Mouse (Mus musculus) midbrain, embryonic 14.5 days (tissue): ENCODE data around the gene Scrg1. TPM values are rescaled to one million over a fixed set of nuclear protein-coding genes. Genes with fewer than 3 reads are reported as not detected.

ENCODE experiments used
- ATAC-seq: fragments of 200-750 bp; cut with Nextera tagmentation; 2 replicates; pipeline ENCODE4 v1.8.0; 2017; ENCODE audit warnings: moderate number of reproducible peaks, moderate library complexity; ENCODE audit not compliant: low FRiP score, low TSS enrichment
- DNase-seq: peaks from one replicate; pipeline ENCODE4 v3.0.0-alpha.2; 2015
- H3K27ac ChIP-seq: fragments of 300-500 bp; sonication (generic); replicated peaks from 2 replicates; pipeline ENCODE4 v1.5.1; 2014; ENCODE audit warnings: mild to moderate bottlenecking, low read depth, low read length, moderate library complexity
- H3K27me3 ChIP-seq: fragments of 300-500 bp; sonication (generic); 2 replicates; pipeline ENCODE4 v1.6.1; 2014; ENCODE audit warnings: low read length, control low read depth, mixed read lengths; ENCODE audit not compliant: control insufficient read depth, insufficient read depth
- H3K36me3 ChIP-seq: fragments of 300-500 bp; sonication (generic); 2 replicates; pipeline ENCODE4 v1.6.1; 2014; ENCODE audit warnings: low read length, control low read depth; ENCODE audit not compliant: control insufficient read depth, insufficient read depth
- H3K4me1 ChIP-seq: fragments of 300-500 bp; sonication (generic); 2 replicates; pipeline ENCODE4 v1.6.1; 2014; ENCODE audit warnings: mild to moderate bottlenecking, antibody characterized with exemption, low read length, control low read depth; ENCODE audit not compliant: control insufficient read depth, insufficient read depth
- H3K4me2 ChIP-seq: fragments of 300-500 bp; sonication (generic); 2 replicates; pipeline ENCODE4 v1.6.1; 2014; ENCODE audit warnings: mild to moderate bottlenecking, low read length, moderate library complexity
- H3K4me3 ChIP-seq: fragments of 300-500 bp; sonication (generic); replicated peaks from 2 replicates; pipeline ENCODE4 v1.5.1; 2014; ENCODE audit warnings: low read depth, low read length
- H3K9ac ChIP-seq: fragments of 300-500 bp; sonication (generic); replicated peaks from 2 replicates; pipeline ENCODE4 v1.6.1; 2014; ENCODE audit warnings: mild to moderate bottlenecking, low read length, moderate library complexity
- H3K9me3 ChIP-seq: fragments of 300-500 bp; sonication (generic); 2 replicates; pipeline ENCODE4 v1.6.1; 2016; ENCODE audit warnings: low read length, control low read depth, mixed read lengths; ENCODE audit not compliant: control insufficient read depth
- WGBS: fragments of 180-500 bp; shearing (Covaris S2); extraction: QIAGEN DNeasy Blood & Tissue Kit; methylation state at CpG from one replicate; pipeline ENCODE4 v1.1.7; 2014; 5-methylcytosine and 5-hydroxymethylcytosine counted together
- polyA plus RNA-seq: library from polyadenylated mRNA; unstranded; fragments of >200 nt; fragmentation: Nextera tagmentation; extraction: Ambion mirVana; gene quantifications from 2 replicates; pipeline ENCODE4 v1.2.1, GENCODE M21; 2014

Gene Scrg1
- polyA plus RNA-seq, 1 experiment from 2014 or later, result 4.3 TPM

GRCm38 (mm10) chr8:57487441-57488155, 31.9 kb downstream of the Scrg1 start, which contains the start of gene Sap30:
TSS of gene Sap30 (minus strand) at chr8:57487860.
- H3K9me3 ChIP-seq, result no peaks in the 10 kb centered on the region
- 0 out of 2 replicates have a peak, but pooled peaks cover 4% of the 10 kb centered on the region for H3K4me1 ChIP-seq
- peak within 1 kb of the TSS; percentile 90 for H3K4me3 ChIP-seq
- H3K27ac ChIP-seq, result peak within 1 kb of the TSS; percentile 96
- peak within 1 kb of the TSS; percentile 93 for H3K9ac ChIP-seq
- 0 out of 2 replicates have a peak, but pooled peaks cover 7% of the 10 kb centered on the region for H3K36me3 ChIP-seq
- DNase-seq (peak; percentile 99), ATAC-seq (peak; percentile 95)
- H3K27me3 ChIP-seq, result no peaks in the 10 kb centered on the region
- under 1% methylated on average over 65 of the region's 66 CpGs for WGBS
- H3K4me2 ChIP-seq, result peak within 1 kb of the TSS; percentile 58

- Histone ChIP-seq H3K4me1 (0 out of 2 replicates have a peak, but pooled peaks cover 4% of the 10 kb centered on the region), H3K4me2 (peak overlapping the region; percentile 58), H3K9me3 (no peaks in the 10 kb centered on the region), H3K9ac (peak overlapping the region; percentile 27; the same call in 1 of the 2 replicates), H3K4me3 (peak overlapping the region; percentile 90), H3K27ac (peak overlapping the region; percentile 70), H3K36me3 (0 out of 2 replicates have a peak, but pooled peaks cover 3% of the 10 kb centered on the region), H3K27me3 (no peaks in the 10 kb centered on the region)
- ATAC-seq (peak; percentile 46), DNase-seq (peak; percentile 76)
- WGBS, result under 1% methylated on average over 25 of the region's 25 CpGs
These were observed 32.6 kb downstream of the Scrg1 start for GRCm38 (mm10) chr8:57488312-57488765.

- no peak overlapping the region for H3K27ac ChIP-seq
- H3K4me1 ChIP-seq, result 0 out of 2 replicates have a peak, but pooled peaks cover 4% of the 10 kb centered on the region
- 100% methylated on average over 1 of the region's 1 CpGs for WGBS
- ATAC-seq (no peak), DNase-seq (no peak)
- H3K4me3 ChIP-seq, result no peak overlapping the region
- no peaks in the 10 kb centered on the region for H3K9me3 ChIP-seq
- no peak overlapping the region for H3K4me2 ChIP-seq
- H3K9ac ChIP-seq, result no peak overlapping the region
- no peaks in the 10 kb centered on the region for H3K36me3 ChIP-seq
- H3K27me3 ChIP-seq, result no peaks in the 10 kb centered on the region
These were observed 33.6 kb downstream of the Scrg1 start for GRCm38 (mm10) chr8:57489366-57489765.

GRCm38 (mm10) chr8:57489896-57490295, 34.2 kb downstream of the Scrg1 start:
- Histone ChIP-seq H3K4me1 (0 out of 2 replicates have a peak, but pooled peaks cover 4% of the 10 kb centered on the region), H3K9ac (no peak overlapping the region), H3K4me3 (no peak overlapping the region), H3K27ac (no peak overlapping the region), H3K36me3 (no peaks in the 10 kb centered on the region), H3K4me2 (no peak overlapping the region), H3K27me3 (no peaks in the 10 kb centered on the region), H3K9me3 (no peaks in the 10 kb centered on the region)
- DNase-seq (no peak), ATAC-seq (no peak)

- no peak for ATAC-seq
These were observed 36.1 kb downstream of the Scrg1 start for GRCm38 (mm10) chr8:57491873-57492272.

GRCm38 (mm10) chr8:57498494-57498846, 42.7 kb downstream of the Scrg1 start:
- Histone ChIP-seq H3K27ac (0 out of 2 replicates have a peak overlapping the region, but pooled peaks have one; percentile 37), H3K9me3 (no peaks in the 10 kb centered on the region), H3K4me2 (peak overlapping the region; percentile 29), H3K27me3 (no peaks in the 10 kb centered on the region), H3K36me3 (no peaks in the 10 kb centered on the region), H3K4me3 (no peak overlapping the region), H3K4me1 (no peaks in the 10 kb centered on the region), H3K9ac (no peak overlapping the region)
- ATAC-seq, result peak; percentile 32; the same call in 1 of the 2 replicates
- WGBS, result 41% methylated on average over 8 of the region's 8 CpGs
- peak; percentile 50 for DNase-seq

More at GRCm38 (mm10) chr8:57491873-57492272, 36.1 kb downstream of the Scrg1 start:
- Histone ChIP-seq H3K4me1 (0 out of 2 replicates have a peak, but pooled peaks cover 4% of the 10 kb centered on the region), H3K9ac (no peak overlapping the region), H3K9me3 (no peaks in the 10 kb centered on the region), H3K4me2 (no peak overlapping the region), H3K27ac (no peak overlapping the region), H3K4me3 (no peak overlapping the region), H3K36me3 (no peaks in the 10 kb centered on the region), H3K27me3 (no peaks in the 10 kb centered on the region)
- WGBS, result 97% methylated on average over 4 of the region's 4 CpGs
- DNase-seq, result no peak

GRCm38 (mm10) chr8:57498847-57499511, 43.3 kb downstream of the Scrg1 start:
- Histone ChIP-seq H3K4me1 (no peaks in the 10 kb centered on the region), H3K36me3 (no peaks in the 10 kb centered on the region), H3K9me3 (no peaks in the 10 kb centered on the region), H3K27ac (0 out of 2 replicates have a peak overlapping the region, but pooled peaks have one; percentile 37), H3K4me2 (peak overlapping the region; percentile 29), H3K27me3 (no peaks in the 10 kb centered on the region), H3K9ac (no peak overlapping the region), H3K4me3 (no peak overlapping the region)
- ATAC-seq, result peak; percentile 70; the same call in 1 of the 2 replicates
- peak; percentile 77 for DNase-seq
- 46% methylated on average over 17 of the region's 17 CpGs for whole genome bisulfite sequencing

GRCm38 (mm10) chr8:57503641-57504040, 47.9 kb downstream of the Scrg1 start:
- H3K36me3 ChIP-seq, result no peaks in the 10 kb centered on the region
- WGBS, result 56% methylated on average over 5 of the region's 5 CpGs
- no peak overlapping the region for H3K27ac ChIP-seq
- no peaks in the 10 kb centered on the region for H3K4me1 ChIP-seq
- no peaks in the 10 kb centered on the region for H3K27me3 ChIP-seq
- H3K4me3 ChIP-seq, result no peak overlapping the region
- DNase-seq, result peak; percentile 70
- 0 out of 2 replicates have a peak, but pooled peaks have one; percentile 8 for ATAC-seq
- no peak overlapping the region for H3K9ac ChIP-seq
- no peaks in the 10 kb centered on the region for H3K9me3 ChIP-seq
- no peak overlapping the region for H3K4me2 ChIP-seq
